Mouse (Mus musculus): ENCODE data around the gene Pick1.

The Pick1 gene

DNA sequence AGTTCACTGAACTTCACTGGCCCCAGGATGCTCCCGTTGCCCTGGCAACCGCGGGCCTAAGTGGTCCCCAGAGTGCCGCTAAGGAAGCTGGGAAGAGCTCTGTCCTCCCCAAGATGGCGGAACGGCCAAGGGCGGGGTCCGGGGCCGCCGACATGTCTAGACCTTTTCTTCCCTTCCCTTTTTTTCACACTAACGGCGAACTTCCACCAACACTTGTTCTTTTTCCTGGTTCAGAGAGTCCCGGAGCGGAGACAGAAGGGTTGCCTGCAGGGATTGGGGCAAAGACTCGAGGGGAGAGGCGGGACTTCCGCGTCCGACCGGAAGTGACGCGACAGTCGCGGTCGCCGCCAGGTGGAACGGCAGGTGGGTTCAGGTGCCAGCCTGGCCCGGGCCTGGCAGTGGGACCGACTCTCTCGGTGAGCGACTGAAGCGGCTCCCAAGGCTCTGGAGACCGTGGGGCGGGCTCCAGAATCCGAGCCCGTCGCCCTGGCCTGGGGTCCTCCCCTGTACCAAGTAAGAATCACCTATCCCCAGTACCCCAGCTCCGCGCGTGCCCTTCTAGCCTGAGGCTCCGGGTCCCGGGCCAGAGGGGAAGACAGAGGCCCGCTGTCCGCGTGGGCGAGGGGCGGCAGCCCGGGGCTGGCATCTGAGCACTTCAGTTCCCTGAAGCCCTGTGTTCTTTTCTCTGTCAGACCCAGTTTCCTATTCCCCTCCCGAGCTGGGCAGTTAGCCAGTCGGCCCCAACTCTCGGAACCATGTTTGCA, at the start of gene Pick1, which contains the start of gene Gm49486:
Pick1 (plus strand) TSS at position 116 of the 764 bp plus-strand sequence.
Gm49486 (plus strand) TSS at position 334 of the 764 bp plus-strand sequence.
- DNase-seq (ENCODE audit: low read depth): peak; percentile 95

DNA sequence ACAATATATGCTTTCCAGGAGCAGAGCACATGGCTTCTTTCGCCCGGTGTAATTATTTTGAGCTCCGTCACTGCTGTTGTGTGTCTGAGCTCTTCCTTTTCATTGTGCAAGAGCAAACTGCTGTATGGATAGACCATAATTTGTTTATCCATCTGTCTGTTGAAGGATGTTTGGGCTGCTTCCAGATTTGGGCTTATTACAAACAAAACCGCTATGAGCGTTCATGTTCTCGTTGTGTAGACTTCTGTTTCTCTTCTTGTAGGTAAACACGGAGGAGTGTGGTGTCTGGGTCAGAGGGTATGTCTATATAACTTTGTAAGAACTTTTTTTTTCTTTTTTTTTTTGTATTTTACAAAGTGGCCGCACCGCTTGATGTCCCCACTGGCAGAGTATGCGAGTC, 43.8 kb upstream of the Pick1 start:
- peak; percentile 60 for DNase-seq (ENCODE audit: low read depth)

DNA sequence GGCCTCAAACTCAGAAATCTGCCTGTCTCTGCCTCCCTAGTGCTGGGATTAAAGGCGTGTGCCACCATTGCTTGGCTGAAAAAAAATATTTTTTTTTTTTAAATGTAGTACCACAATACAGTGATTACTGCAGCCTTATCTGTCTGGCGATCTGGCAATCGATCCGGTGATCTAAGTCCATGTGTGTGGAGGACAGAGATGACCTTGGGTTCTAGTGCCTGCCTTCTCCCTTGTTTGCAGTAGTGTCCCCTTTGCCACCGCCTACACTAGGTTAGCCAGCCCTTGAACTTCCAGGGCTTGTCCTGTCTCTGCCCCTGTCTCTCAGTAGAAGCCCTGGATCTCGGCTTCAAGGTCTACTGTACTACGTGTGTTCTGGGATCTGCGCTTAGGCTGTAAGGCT, 41.2 kb upstream of the Pick1 start:
- no peak for DNase-seq (ENCODE audit: low read depth)

DNA sequence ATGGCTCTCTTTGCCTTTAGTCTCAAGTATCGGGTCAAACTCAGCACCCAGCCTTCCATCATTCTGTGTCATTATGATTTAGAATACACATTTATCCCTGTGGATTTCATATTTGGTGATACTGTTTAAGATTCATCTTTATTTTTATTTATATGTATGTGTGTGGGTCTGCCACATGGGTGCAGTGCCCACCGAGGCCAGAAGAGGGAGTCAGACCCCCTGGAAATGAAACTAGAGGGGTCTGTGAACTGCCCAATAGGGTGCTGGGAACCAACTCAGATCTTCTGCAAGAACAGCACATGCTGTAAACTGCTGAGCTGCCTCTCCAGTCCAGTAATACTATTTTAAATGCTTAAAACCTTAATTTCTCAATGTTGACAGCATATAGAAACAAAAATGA, 37.5 kb upstream of the Pick1 start:
- DNase-seq (ENCODE audit: low read depth): no peak

DNA sequence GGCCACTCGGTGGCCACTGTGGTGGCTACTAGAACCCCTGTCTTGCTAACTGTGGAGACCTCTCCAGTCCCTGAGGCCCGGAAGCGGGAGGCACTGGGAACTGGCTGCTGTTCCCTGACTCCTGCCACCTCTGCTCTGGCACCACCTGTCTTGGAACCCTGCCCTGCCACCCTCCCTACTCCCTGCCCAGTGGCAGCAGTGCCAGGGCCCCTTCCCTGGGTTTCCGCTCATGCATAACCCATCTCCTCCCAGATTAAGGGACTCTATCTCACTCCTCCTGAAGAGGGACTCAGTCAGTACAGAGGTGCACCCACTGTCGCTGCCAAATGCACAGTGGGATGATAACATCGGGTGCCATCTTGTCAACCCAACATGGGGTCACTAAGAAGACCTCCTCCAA, 36.5 kb upstream of the Pick1 start:
- no peak for DNase-seq (ENCODE audit: low read depth)

DNA sequence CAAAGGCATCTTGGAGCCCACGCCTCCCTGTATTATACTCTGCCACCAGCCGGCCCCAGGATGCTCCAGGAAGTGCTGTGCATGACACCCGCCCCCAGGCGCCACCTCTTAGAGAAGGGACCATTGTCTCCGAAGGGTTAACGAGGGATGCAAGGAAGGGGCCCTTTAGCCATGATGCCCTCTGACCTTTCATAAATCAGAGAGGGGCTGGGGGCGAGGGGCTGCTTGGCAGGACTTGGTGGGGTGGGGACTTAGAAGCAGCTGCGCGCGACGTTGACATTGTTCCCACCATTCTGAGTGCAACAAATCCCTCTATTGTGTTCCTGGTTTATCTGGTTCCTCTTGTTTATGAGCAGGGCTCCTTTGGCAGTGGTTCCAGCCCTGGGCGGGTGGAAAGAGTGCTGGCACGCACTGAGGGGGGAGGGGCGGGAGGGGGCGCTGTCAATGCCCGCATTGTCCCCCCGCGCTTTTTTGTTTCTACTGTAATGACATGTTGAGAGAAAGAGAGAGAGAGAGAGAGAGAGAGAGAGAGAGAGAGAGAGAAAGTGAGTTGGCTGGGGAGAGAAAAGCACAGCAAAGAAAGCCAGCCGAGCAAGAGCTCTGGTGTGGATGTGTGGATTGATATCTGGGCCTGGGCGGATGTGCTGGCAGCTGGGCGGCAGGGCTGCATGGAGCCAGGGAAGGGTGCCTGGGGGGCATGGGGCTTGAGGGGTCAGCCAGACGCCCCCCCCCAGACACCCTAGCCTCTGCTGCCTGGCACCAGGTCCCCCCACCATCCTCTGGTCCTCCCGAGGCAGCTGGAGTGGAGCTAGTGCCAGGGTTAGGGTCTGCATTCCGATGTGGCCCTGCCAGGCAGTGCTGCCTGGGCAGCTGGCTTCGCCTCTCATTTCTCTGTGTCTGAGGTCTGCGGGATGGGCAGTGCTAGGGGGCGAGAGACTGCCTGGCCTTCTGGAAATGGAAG, 35.8 kb upstream of the Pick1 start:
- DNase-seq (ENCODE audit: low read depth): peak; percentile 83

DNA sequence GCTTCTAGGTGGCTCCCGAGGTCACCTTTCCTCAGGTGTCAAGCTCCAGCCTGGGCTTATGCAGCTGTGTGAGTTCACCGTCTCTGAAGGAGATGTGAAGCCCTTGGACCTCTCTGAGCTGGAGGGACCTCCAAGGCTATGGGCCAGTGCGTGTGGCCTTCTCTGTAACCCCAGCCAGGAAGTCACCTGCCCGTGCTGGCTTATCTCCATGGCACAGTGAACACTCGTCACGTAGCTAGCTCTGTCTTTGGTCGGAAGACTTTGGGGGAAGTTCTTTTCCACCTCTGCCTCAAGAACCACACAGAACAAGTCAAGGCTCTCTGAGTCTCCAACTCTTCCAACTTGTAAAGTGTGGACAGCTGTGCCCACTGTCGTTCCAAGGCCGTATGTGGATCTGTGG, 34.9 kb upstream of the Pick1 start:
- no peak for DNase-seq (ENCODE audit: low read depth)

DNA sequence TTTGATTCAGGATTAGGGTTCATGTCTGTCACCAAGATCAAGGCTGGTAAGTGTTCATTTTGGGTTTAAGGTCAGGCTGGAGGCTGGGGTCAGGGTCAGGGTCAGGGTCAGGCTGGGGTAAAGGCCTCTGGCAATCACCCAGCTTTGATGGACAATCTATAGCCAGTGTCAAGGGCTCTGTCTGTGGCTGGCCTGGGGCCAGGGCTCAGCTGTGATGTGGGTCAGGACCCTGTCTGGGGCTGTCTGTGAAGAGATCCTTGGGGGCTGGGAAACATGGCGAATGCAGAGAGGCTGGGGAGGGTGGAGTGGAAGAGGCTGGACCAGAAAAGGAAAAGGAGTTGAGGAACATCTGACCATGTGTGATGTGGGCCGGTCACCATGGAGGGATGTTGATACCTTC, 34.0 kb upstream of the Pick1 start:
- DNase-seq (ENCODE audit: low read depth): no peak

DNA sequence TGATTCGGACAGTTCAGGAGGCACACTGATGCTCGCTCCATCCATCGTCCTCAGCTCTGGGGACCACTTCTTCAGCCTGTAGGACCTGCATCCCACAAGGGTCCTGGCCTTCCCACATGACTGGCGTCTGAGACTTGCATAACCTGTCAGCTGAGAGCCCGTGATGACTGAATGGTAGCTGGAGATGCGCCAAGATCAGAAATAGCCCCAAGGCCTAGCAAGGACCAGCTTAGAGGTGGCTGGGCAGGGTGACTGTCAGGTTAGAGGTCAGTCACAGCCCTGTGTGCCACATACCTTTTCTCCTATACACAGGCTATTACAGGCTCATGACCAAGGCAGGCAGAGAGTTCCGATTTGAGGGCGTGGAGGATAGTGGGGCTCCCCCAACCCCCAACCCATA, 33.5 kb upstream of the Pick1 start:
- DNase-seq (ENCODE audit: low read depth): peak; percentile 58

DNA sequence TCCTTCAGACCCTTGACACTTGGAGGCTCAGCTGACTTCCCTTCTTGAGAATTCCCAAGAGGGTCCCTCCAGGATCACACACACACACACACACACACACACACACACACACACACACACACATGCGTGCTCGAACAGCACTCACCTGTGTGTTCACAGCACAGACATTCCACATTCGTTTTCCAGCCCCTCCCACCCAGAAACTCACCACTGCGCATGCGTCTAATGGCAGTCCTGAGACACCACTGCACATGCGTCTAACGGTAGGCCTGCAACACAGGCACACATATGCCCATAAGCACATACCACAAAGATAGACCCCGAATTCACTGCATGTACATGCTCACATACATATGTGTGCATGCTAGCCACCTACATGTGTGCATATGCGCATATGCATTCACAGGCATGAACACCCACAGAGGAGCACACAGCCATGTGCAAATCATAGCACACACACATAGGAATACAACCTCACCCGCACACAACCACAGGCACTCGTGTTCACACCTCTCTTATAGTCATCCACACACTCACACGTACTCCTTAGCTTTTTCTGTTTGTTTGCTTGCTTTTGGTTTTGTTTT, 29.5 kb upstream of the Pick1 start:
- DNase-seq (ENCODE audit: low read depth): no peak

DNA sequence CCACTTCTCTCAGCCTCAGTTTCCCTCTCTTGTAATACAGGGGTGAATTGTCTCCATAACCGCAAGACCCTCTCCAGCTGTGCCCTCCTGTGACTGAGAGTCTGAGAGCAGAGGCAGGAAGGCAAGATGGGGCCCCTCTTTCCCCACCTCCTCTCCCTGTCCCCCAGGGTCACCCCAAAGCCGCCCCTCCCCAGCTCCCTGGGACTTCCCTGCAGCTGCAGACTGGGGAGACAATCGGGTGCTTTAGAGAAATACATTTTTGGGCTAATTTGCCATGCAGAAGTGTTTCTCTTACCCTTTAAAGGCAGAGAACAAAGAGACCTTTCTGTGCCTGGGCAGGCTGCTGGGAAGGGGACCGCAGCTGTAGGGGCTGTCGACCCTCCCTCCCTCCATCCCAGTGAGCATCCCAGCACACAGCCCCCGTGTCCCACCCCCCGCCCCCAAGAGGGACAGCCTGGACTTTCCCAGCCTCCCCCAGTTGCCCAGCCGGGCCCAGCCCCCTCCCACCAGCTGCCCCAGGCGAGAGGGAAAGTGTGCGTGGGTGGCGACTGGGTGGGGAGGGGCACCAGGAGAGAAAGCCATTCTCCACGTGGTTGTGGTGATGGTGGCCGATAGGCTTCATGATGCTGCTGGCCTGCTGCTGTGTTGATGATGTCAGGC, 27.4 kb upstream of the Pick1 start:
- DNase-seq (ENCODE audit: low read depth): no peak

DNA sequence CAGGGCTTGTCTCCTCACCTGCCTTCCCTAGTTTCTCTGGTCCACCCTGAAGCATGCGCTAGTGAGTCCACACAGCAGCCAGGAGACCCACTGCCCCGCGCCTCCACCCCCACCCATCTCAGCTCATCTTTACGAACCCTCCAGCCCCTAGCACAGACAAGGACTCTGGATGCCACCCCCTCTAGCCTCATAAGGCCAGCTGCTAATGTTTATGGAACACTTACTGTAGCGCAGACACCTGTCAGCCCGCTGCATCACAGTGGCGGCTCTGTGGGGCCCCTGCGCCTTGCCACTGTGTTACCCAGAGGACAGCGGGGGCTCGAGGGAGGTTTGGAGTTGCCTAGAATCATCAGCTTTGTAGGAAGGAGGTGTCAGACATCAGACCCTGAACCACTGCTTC, 26.4 kb upstream of the Pick1 start:
- DNase-seq (ENCODE audit: low read depth): no peak

DNA sequence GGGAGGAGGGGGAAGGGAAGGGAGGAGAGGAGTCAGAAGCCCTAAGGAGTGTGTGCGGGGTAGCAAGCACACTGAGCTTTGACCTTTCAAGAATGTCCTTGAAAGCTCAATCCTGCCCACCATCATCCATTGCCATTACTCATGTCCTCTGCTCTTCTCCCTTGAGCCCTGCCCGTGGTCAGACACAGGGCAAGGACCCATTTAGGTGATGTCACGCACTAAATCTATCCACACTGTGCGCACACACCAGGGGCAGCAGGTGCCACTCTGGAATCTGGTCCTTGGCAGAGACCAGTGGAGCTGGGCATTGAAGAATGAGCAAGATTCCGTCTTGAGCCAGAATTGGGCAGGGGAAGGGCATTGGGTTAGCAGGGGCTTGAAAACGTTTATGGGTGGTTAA, 20.8 kb upstream of the Pick1 start:
- DNase-seq (ENCODE audit: low read depth): no peak

DNA sequence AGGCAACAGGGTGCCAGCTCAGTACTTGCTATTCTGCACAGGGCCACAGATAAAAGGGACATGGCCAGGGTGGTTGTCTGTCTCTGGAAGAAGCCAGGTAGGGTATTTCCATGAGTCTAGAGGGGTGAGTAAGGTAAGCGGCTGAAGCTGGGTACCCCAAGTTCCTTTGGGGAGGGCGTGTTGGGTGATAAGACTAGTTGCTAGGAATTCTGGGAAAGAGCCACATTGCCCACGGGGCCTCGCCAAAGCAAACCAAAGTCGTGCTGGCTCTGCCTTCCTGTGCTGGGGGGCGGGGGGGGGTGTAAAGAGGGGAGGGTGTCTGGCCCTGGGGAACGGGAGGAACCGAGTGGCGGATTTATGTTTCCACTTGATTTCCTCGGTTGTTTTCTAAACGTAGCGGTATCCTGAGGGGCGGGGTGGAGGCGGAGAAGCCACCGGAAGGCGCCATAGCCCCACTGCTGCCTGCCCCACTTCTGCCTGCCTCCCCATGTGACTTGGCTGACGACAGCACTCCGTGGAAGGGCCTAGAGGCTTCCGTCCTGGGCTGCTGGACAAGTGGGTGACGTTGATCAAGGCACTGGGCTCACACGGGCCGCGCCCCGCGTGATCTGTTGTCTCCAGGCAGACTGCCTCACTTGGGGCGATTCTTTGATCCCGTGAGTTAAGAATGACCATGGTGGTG, 20.1 kb upstream of the Pick1 start:
- no peak for DNase-seq (ENCODE audit: low read depth)

DNA sequence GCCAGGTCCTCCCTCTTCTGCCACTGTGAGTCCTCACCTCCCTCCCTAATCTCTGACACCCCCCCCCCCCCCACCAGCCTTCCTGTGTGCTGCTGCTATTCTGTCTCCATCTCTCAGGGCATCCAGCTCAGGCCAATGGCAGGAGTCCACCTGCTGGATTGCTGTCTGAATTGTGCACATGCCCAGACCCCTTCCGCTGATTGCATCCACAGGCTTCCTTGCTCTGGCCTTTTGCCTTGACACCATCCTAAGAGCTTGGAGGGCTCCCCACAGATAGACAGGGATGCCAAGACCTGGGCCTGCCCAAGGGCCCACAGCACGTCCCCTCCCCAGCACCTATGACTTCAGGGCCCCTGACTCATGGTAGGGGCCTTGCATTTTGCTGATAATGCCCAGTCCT, 18.6 kb upstream of the Pick1 start:
- no peak for DNase-seq (ENCODE audit: low read depth)

DNA sequence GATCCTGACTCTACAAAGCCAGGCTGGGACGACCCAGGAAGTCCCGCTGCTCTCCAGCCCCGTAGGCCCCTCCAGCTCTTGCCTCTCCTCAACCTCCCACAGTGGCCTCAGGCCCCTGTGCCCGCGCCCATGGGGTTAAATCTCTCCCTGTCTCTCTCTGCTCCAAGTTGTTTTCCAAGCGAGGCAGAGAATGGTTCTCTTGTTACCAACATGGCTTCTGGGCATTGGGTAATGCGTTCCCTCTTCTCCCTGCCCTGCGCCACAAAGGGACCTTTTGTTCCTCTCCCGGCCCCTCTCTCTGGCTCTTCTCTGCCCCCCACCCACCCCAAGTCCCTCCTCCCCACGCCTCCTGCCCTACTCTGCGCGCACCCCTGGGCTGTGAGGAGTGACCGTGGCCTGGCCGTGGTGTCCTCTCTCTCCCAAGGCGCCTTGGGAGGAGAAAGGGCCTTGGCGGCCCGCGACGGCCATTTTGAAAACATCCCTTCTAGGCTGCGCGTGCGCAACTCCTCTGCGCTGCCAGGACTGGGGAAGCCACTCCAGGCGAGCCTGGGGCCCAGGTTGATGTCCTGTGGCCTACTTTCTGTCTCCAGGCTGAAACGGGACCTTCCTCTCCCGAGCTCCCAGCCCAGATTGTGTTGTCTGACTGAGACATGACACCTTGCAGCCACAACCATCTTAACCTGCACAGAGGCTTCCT, 16.1 kb upstream of the Pick1 start:
- no peak for DNase-seq (ENCODE audit: low read depth)

DNA sequence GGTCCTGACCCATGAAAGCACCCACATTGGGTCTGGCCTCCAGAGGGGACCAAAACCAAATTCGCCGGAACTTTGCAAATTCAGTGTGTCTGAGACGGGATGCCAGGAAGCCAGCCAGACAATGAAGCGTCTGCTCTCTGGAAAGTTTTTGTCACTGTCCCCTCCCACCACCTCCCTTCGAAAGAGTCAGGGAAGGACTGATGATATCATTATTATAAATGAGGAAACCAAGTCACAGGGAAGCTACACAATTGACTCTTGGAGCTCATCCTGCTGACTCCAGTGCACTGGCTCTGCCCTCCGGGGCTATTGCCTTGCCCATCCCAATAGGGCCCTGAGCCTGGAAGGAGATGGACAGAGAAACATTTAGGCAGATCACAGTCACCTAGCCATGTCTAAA, 15.4 kb upstream of the Pick1 start:
- DNase-seq (ENCODE audit: low read depth): no peak

DNA sequence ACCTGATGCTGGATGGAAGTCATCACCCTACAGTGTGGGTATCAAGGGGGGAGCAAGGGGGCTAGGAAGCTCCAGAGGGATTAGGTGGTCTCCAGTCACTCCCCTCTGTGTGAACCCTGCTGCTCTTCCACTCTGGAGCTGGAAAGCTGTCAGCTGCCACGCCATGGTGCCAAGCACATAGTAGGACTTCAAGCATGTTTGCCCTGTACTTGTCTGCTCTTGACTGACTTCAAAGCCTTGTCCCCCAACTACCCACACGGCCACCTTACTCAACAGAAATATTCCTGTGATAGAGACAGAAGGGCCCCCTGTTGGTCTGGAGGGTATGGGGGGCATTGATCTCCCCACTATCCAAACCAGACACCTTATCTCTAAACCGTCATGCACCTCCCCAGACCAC, 12.8 kb upstream of the Pick1 start:
- DNase-seq (ENCODE audit: low read depth): no peak

DNA sequence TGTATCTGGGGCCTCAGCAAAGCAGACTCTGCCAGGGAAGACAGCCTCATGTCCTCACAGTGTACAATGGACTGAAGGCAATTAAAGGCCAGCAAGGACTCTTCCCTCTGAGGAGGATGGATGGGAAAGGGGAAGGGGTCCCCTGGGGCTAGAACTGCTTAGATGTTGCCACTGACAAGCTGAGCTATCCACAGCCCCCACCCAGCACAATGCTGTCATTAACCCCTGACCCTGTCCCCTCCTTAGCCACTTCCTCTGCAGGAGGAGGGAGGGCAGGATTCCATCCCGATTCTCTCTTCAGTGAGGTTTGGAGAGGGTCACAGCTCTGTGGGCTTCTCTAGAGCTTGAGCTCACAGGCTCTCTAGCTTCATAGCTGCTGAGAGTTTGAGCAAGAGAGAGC, 9.4 kb upstream of the Pick1 start:
- DNase-seq (ENCODE audit: low read depth): no peak

DNA sequence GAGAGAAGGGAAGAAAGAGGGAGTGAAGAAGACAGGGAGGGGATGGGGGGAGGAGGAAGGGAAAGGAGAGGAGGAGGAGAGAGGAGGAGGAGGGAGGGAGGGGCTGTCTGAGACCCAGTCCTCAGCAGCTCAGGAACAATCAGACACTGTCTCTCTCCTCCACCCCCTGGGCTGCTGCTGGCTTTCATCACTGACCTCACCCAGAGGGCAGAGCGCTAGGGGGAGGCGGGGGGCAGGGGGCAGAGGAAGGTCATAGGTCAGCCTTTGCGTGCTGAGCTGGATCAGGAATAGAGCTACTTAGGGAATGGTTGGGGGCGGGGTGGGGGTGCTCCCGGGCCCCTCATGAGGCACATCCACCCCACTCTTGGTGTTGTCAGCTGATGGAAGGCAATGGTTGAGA, 5.3 kb upstream of the Pick1 start:
- no peak for DNase-seq (ENCODE audit: low read depth)

DNA sequence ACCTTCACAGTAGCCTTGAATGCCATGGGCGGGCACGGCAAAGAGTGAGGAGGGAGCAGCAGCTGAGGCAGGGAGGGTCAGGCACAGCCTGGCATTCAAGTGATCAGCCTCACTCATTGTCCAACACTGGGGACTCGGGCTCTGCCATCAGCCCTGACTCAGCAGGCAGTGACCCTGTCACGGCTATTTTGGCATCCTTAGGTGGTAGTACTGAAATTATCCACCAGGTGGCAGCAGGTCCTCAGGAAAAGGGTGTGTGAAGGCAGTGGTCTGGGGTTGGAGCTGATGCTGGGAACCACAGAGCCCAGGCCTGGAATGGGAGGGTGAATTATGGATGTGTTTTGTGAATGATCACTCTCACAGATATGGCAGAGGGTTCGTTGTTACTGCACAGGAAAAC, 4.3 kb upstream of the Pick1 start:
- DNase-seq (ENCODE audit: low read depth): peak; percentile 90

All from NIH3T3 (cell line).